Mouse (Mus musculus): ENCODE results near the gene Abi3. TPM values are rescaled to one million over a fixed set of nuclear protein-coding genes. Genes with fewer than 3 reads are reported as not detected.
"Not testable (repeated sequence)": the region's sequence is repeated elsewhere in the genome, so short reads cannot be mapped to it uniquely, and the experiment has no call there.

The Abi3 gene
- total RNA-seq (2021) = 10 to 100 TPM; 13.9 to 15.4 TPM
- long read RNA-seq, experiment 1, full-length matches to known transcripts = 5 of 10 reads
- long read RNA-seq, experiment 1, partial matches to known transcripts = 0 of 10 reads
- long read RNA-seq, experiment 1, other reads (novel, unspliced or antisense) = 5 of 10 reads
- long read RNA-seq, experiment 2, full-length matches to known transcripts = 6 of 8 reads
- long read RNA-seq, experiment 2, partial matches to known transcripts = 0 of 8 reads
- long read RNA-seq, experiment 2, other reads (novel, unspliced or antisense) = 2 of 8 reads

- no peak for DNase-seq (ENCODE audit: low spot score in 2 of 2)
Measured at GRCm38 (mm10) chr11:95842074-95842681, at the start of gene Abi3. Gene Abi3, minus strand, starts transcription at chr11:95842476.

GRCm38 (mm10) chr11:95890462-95891051 is 48.3 kb upstream of the Abi3 start:
- DNase-seq (ENCODE audit: low spot score in 2 of 2) = no peak

- not testable (repeated sequence) for DNase-seq (ENCODE audit: low spot score in 2 of 2)
Measured at GRCm38 (mm10) chr11:95879861-95880260, 37.6 kb upstream of the Abi3 start.

- peak; percentile 43 to 66 for DNase-seq (ENCODE audit: low spot score in 2 of 2)
Measured at GRCm38 (mm10) chr11:95876296-95876695, 34.0 kb upstream of the Abi3 start.

GRCm38 (mm10) chr11:95875804-95876203 is 33.5 kb upstream of the Abi3 start:
- no peak for DNase-seq (ENCODE audit: low spot score in 2 of 2)

GRCm38 (mm10) chr11:95869918-95870470 is 27.7 kb upstream of the Abi3 start:
- DNase-seq (ENCODE audit: low spot score in 2 of 2) = no peak

GRCm38 (mm10) chr11:95869442-95869841 is 27.2 kb upstream of the Abi3 start:
- DNase-seq (ENCODE audit: low spot score in 2 of 2) = no peak

GRCm38 (mm10) chr11:95861397-95861796 is 19.1 kb upstream of the Abi3 start:
- DNase-seq (ENCODE audit: low spot score in 2 of 2) = no peak

GRCm38 (mm10) chr11:95860071-95860490 is 17.8 kb upstream of the Abi3 start:
- no peak for DNase-seq (ENCODE audit: low spot score in 2 of 2)

- DNase-seq (ENCODE audit: low spot score in 2 of 2) = peak in 1 of 2 experiments; percentile 81
Measured at GRCm38 (mm10) chr11:95859468-95859855, 17.2 kb upstream of the Abi3 start.

- DNase-seq (ENCODE audit: low spot score in 2 of 2) = peak; percentile 98 to 99
Measured at GRCm38 (mm10) chr11:95858528-95859467, 16.5 kb upstream of the Abi3 start.

GRCm38 (mm10) chr11:95857716-95858527 is 15.6 kb upstream of the Abi3 start:
- no peak for DNase-seq (ENCODE audit: low spot score in 2 of 2)

- DNase-seq (ENCODE audit: low spot score in 2 of 2) = no peak
Measured at GRCm38 (mm10) chr11:95857306-95857705, 15.0 kb upstream of the Abi3 start.

- peak; percentile 62 to 69 for DNase-seq (ENCODE audit: low spot score in 2 of 2)
Measured at GRCm38 (mm10) chr11:95853684-95854083, 11.4 kb upstream of the Abi3 start.

- no peak for DNase-seq (ENCODE audit: low spot score in 2 of 2)
Measured at GRCm38 (mm10) chr11:95850898-95851297, 8.6 kb upstream of the Abi3 start.

- DNase-seq (ENCODE audit: low spot score in 2 of 2) = no peak
Measured at GRCm38 (mm10) chr11:95844935-95845334, 2.7 kb upstream of the Abi3 start.

- DNase-seq (ENCODE audit: low spot score in 2 of 2) = no peak
Measured at GRCm38 (mm10) chr11:95843421-95843950, 1.2 kb upstream of the Abi3 start.

- no peak for DNase-seq (ENCODE audit: low spot score in 2 of 2)
Measured at GRCm38 (mm10) chr11:95842953-95843352, 677 bp upstream of the Abi3 start.

GRCm38 (mm10) chr11:95841498-95841830 is 812 bp downstream of the Abi3 start:
- no peak for DNase-seq (ENCODE audit: low spot score in 2 of 2)
